Mouse (Mus musculus) thymus, postnatal 4 days (tissue): Measurements from ENCODE around the gene Strn.

Source experiments
- DNase-seq: peaks from one replicate; pipeline ENCODE4 v3.0.0; 2021

Gene Strn

GRCm38 (mm10) chr17:78737096-78737495 lies at the start of gene Strn:
TSS of gene Strn (minus strand) at chr17:78737196.
- no peak for DNase-seq

- DNase-seq: no peak
Observed at GRCm38 (mm10) chr17:78778765-78779164, 41.8 kb upstream of the Strn start.

GRCm38 (mm10) chr17:78772317-78772716 lies 35.3 kb upstream of the Strn start:
- no peak for DNase-seq

- no peak for DNase-seq
Observed at GRCm38 (mm10) chr17:78770932-78771331, 33.9 kb upstream of the Strn start.

- DNase-seq: no peak
Observed at GRCm38 (mm10) chr17:78769341-78769740, 32.3 kb upstream of the Strn start.

GRCm38 (mm10) chr17:78768937-78769336 lies 31.9 kb upstream of the Strn start:
- DNase-seq: no peak

- DNase-seq: no peak
Observed at GRCm38 (mm10) chr17:78767546-78767945, 30.6 kb upstream of the Strn start.

GRCm38 (mm10) chr17:78766084-78766483 lies 29.1 kb upstream of the Strn start:
- DNase-seq: no peak

GRCm38 (mm10) chr17:78763272-78763671 lies 26.3 kb upstream of the Strn start:
- no peak for DNase-seq

GRCm38 (mm10) chr17:78752938-78753655 lies 16.1 kb upstream of the Strn start:
- DNase-seq: no peak

GRCm38 (mm10) chr17:78752064-78752463 lies 15.1 kb upstream of the Strn start:
- DNase-seq: peak; percentile 22

GRCm38 (mm10) chr17:78748440-78748839 lies 11.4 kb upstream of the Strn start:
- DNase-seq: no peak

GRCm38 (mm10) chr17:78738416-78738815 lies 1.4 kb upstream of the Strn start:
- DNase-seq: no peak

GRCm38 (mm10) chr17:78737771-78738170 lies 775 bp upstream of the Strn start:
- DNase-seq: no peak

GRCm38 (mm10) chr17:78736473-78736988 lies 465 bp downstream of the Strn start:
- DNase-seq: peak; percentile 100

- no peak for DNase-seq
Observed at GRCm38 (mm10) chr17:78735731-78736472, 1.1 kb downstream of the Strn start.

- DNase-seq: no peak
Observed at GRCm38 (mm10) chr17:78734806-78735205, 2.2 kb downstream of the Strn start.

- no peak for DNase-seq
Observed at GRCm38 (mm10) chr17:78732056-78732455, 4.9 kb downstream of the Strn start.

- no peak for DNase-seq
Observed at GRCm38 (mm10) chr17:78726746-78727449, 10.1 kb downstream of the Strn start.

GRCm38 (mm10) chr17:78724461-78725055 lies 12.4 kb downstream of the Strn start:
- DNase-seq: no peak

- no peak for DNase-seq
Observed at GRCm38 (mm10) chr17:78721690-78722089, 15.3 kb downstream of the Strn start.

GRCm38 (mm10) chr17:78719086-78719485 lies 17.9 kb downstream of the Strn start:
- no peak for DNase-seq

- no peak for DNase-seq
Observed at GRCm38 (mm10) chr17:78710258-78710657, 26.7 kb downstream of the Strn start.
